Mouse (Mus musculus): Measurements from ENCODE around the gene Ptpn7. TPM values are rescaled to one million over a fixed set of nuclear protein-coding genes. Genes with fewer than 3 reads are reported as not detected.

The Ptpn7 gene
- polyA plus RNA-seq, 1 experiment from 2014 or later, result 1.2 TPM

- Histone ChIP-seq H3K36me3 (ENCODE audit: control insufficient read depth, insufficient read depth, low read length) (peaks cover 20% of the 10 kb centered on the region), H3K27ac (ENCODE audit: low read length) (no peak overlapping the region), H3K4me2 (replicated peaks; ENCODE audit: low read depth, low read length) (no peak overlapping the region), H3K9ac (replicated peaks; ENCODE audit: low read depth, low read length) (no peak overlapping the region), H3K4me3 (ENCODE audit: low read depth, low read length) (no peak overlapping the region), H3K9me3 (ENCODE audit: control insufficient read depth, low read depth, low read length) (no peaks in the 10 kb centered on the region), H3K27me3 (ENCODE audit: control insufficient read depth, insufficient read depth, low read length) (no peaks in the 10 kb centered on the region), H3K4me1 (ENCODE audit: control insufficient read depth, insufficient read depth, low read length) (peaks cover 20% of the 10 kb centered on the region)
- no peak for ATAC-seq (ENCODE audit: insufficient number of reproducible peaks, insufficient read depth, low FRiP score, low read depth)
- WGBS, result 90% methylated on average over 6 of the region's 6 CpGs
These were observed 23.8 kb downstream of the Ptpn7 start for GRCm38 (mm10) chr1:135156300-135156699.

GRCm38 (mm10) chr1:135158633-135159032 lies 26.1 kb downstream of the Ptpn7 start:
- H3K4me2 ChIP-seq (replicated peaks; ENCODE audit: low read depth, low read length), result no peak overlapping the region
- no peak overlapping the region for H3K9ac ChIP-seq (replicated peaks; ENCODE audit: low read depth, low read length)
- H3K36me3 ChIP-seq (ENCODE audit: control insufficient read depth, insufficient read depth, low read length), result peaks cover 16% of the 10 kb centered on the region
- 67% methylated on average over 5 of the region's 5 CpGs for WGBS
- H3K4me3 ChIP-seq (ENCODE audit: low read depth, low read length), result no peak overlapping the region
- H3K9me3 ChIP-seq (ENCODE audit: control insufficient read depth, low read depth, low read length), result no peaks in the 10 kb centered on the region
- ATAC-seq (ENCODE audit: insufficient number of reproducible peaks, insufficient read depth, low FRiP score, low read depth), result no peak
- no peaks in the 10 kb centered on the region for H3K27me3 ChIP-seq (ENCODE audit: control insufficient read depth, insufficient read depth, low read length)
- H3K27ac ChIP-seq (ENCODE audit: low read length), result no peak overlapping the region
- peaks cover 18% of the 10 kb centered on the region for H3K4me1 ChIP-seq (ENCODE audit: control insufficient read depth, insufficient read depth, low read length)

DNA sequence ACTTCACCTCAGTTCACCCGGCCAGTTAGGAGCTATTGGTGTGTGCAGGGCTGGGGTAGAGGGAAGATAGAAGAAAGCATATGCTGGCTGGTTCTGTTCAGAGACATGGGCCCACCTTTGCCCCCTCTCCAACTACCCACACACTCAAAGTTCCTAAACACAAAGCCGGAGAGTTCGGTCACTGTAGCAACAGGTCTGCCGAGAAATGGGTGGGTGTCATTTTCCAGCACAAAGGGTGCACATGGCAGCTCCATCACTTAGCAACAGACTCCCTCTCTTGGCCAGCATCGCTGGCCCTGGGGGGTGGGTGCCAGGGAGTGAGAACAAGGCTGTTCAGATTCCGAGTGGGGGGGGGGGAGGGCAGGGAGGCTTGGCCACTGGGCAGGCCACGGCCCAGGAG lies 26.6 kb downstream of the Ptpn7 start:
- ATAC-seq (ENCODE audit: insufficient number of reproducible peaks, insufficient read depth, low FRiP score, low read depth), result no peak; the same call in 1 of the 2 replicates
- Histone ChIP-seq H3K4me3 (ENCODE audit: low read depth, low read length) (no peak overlapping the region), H3K4me1 (ENCODE audit: control insufficient read depth, insufficient read depth, low read length) (peaks cover 15% of the 10 kb centered on the region), H3K4me2 (replicated peaks; ENCODE audit: low read depth, low read length) (no peak overlapping the region), H3K27me3 (ENCODE audit: control insufficient read depth, insufficient read depth, low read length) (no peaks in the 10 kb centered on the region), H3K27ac (ENCODE audit: low read length) (peak overlapping the region; percentile 13; the same call in 1 of the 2 replicates), H3K9me3 (ENCODE audit: control insufficient read depth, low read depth, low read length) (no peaks in the 10 kb centered on the region), H3K36me3 (ENCODE audit: control insufficient read depth, insufficient read depth, low read length) (peaks cover 16% of the 10 kb centered on the region), H3K9ac (replicated peaks; ENCODE audit: low read depth, low read length) (no peak overlapping the region)
- WGBS, result 56% methylated on average over 7 of the region's 7 CpGs

DNA sequence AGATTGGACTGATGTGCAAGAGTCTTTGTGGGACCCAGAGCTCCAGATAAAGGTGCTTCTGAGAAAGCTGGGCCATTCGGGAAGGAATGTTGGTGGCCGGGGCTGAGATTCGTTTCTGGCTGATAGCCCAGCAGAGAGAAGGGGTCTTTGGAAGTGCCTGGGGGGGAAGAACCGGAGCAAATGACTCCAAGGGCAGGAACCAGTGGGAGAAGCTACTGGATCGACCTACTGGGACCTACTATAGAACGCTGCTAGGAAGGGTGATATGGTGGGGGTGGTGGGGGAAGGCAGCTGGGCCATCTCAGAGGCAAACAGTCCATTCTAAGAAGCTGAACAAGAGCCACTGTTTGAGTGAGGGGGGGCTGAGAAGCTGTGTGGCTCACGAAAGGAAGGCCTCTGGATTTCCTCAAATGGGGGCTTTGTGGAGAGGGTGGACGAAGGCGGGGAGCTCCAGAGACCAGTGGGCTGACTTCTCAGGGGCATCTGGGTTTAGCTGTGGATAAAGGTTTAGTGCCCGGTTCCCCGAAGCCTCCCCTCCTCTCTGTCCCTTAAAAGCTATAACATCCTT lies 27.1 kb downstream of the Ptpn7 start:
- 62% methylated on average over 11 of the region's 11 CpGs for WGBS
- H3K27ac ChIP-seq (ENCODE audit: low read length), result peak overlapping the region; percentile 13; the same call in 1 of the 2 replicates

GRCm38 (mm10) chr1:135160411-135161050 lies 28.0 kb downstream of the Ptpn7 start:
- Histone ChIP-seq H3K9ac (replicated peaks; ENCODE audit: low read depth, low read length) (no peak overlapping the region), H3K36me3 (ENCODE audit: control insufficient read depth, insufficient read depth, low read length) (peaks cover 11% of the 10 kb centered on the region), H3K9me3 (ENCODE audit: control insufficient read depth, low read depth, low read length) (no peaks in the 10 kb centered on the region), H3K27me3 (ENCODE audit: control insufficient read depth, insufficient read depth, low read length) (no peaks in the 10 kb centered on the region), H3K4me1 (ENCODE audit: control insufficient read depth, insufficient read depth, low read length) (peaks cover 7% of the 10 kb centered on the region; the same call in 1 of the 2 replicates), H3K27ac (ENCODE audit: low read length) (no peak overlapping the region), H3K4me2 (replicated peaks; ENCODE audit: low read depth, low read length) (no peak overlapping the region), H3K4me3 (ENCODE audit: low read depth, low read length) (no peak overlapping the region)
- ATAC-seq (ENCODE audit: insufficient number of reproducible peaks, insufficient read depth, low FRiP score, low read depth), result no peak
- 79% methylated on average over 13 of the region's 13 CpGs for WGBS

More for the DNA sequence above, 27.1 kb downstream of the Ptpn7 start:
- ATAC-seq (ENCODE audit: insufficient number of reproducible peaks, insufficient read depth, low FRiP score, low read depth), result no peak
- H3K4me1 ChIP-seq (ENCODE audit: control insufficient read depth, insufficient read depth, low read length), result peaks cover 11% of the 10 kb centered on the region
- no peaks in the 10 kb centered on the region for H3K9me3 ChIP-seq (ENCODE audit: control insufficient read depth, low read depth, low read length)
- no peak overlapping the region for H3K4me2 ChIP-seq (replicated peaks; ENCODE audit: low read depth, low read length)
- H3K9ac ChIP-seq (replicated peaks; ENCODE audit: low read depth, low read length), result no peak overlapping the region
- no peaks in the 10 kb centered on the region for H3K27me3 ChIP-seq (ENCODE audit: control insufficient read depth, insufficient read depth, low read length)
- H3K36me3 ChIP-seq (ENCODE audit: control insufficient read depth, insufficient read depth, low read length), result peaks cover 16% of the 10 kb centered on the region
- no peak overlapping the region for H3K4me3 ChIP-seq (ENCODE audit: low read depth, low read length)

DNA sequence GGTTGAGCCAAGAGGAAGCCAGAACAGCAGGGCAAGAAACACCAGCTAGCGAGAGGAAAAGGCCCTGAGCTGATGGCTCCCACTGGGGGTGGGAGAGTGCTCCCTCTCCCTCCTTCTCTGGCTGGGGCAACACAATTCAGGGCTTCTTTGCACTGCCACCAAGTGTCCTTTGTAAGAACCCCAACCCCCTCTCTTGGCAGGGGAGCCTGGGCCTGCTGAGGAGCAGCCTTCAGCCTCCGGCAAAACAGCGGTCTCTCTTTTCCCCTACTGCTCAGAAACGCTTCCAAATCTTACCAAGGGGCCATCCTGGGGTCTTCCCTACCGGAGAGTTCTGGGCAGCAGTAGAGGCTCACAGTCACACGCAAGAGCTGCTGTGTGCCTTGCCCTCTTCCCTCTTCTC lies 30.2 kb downstream of the Ptpn7 start:
- Histone ChIP-seq H3K4me1 (ENCODE audit: control insufficient read depth, insufficient read depth, low read length) (peaks cover 7% of the 10 kb centered on the region; the same call in 1 of the 2 replicates), H3K4me2 (replicated peaks; ENCODE audit: low read depth, low read length) (no peak overlapping the region), H3K9me3 (ENCODE audit: control insufficient read depth, low read depth, low read length) (no peaks in the 10 kb centered on the region), H3K27me3 (ENCODE audit: control insufficient read depth, insufficient read depth, low read length) (no peaks in the 10 kb centered on the region), H3K36me3 (ENCODE audit: control insufficient read depth, insufficient read depth, low read length) (no peaks in the 10 kb centered on the region), H3K9ac (replicated peaks; ENCODE audit: low read depth, low read length) (no peak overlapping the region), H3K4me3 (ENCODE audit: low read depth, low read length) (no peak overlapping the region), H3K27ac (ENCODE audit: low read length) (no peak overlapping the region)
- 61% methylated on average over 6 of the region's 6 CpGs for WGBS
- no peak for ATAC-seq (ENCODE audit: insufficient number of reproducible peaks, insufficient read depth, low FRiP score, low read depth)

DNA sequence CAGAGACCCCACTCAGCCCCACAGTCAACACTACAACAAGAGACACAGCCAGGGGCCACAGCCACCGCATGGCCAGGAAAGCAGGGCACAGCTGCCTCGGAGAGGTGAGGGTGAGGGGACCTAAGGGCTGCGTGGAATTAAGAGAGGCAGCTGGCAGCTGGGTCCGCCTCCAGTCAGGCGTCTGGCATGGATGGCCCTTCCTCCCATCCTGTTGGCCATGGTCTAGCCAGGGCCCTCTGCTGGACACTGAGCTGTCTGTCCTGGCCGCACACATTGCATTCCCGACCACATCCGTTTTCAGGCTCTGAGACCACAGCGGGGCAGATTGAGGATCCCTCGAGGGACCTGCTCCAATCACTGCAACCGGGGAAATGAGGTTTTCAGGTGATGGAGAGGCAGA lies 34.9 kb downstream of the Ptpn7 start, which contains the start of gene Gpr37l1:
Gpr37l1 (minus strand) TSS at position 247 of the 400 bp plus-strand sequence.
- H3K9me3 ChIP-seq (ENCODE audit: control insufficient read depth, low read depth, low read length), result no peaks in the 10 kb centered on the region
- H3K27me3 ChIP-seq (ENCODE audit: control insufficient read depth, insufficient read depth, low read length), result no peaks in the 10 kb centered on the region
- H3K4me1 ChIP-seq (ENCODE audit: control insufficient read depth, insufficient read depth, low read length), result peaks cover 3% of the 10 kb centered on the region; the same call in 1 of the 2 replicates
- H3K9ac ChIP-seq (replicated peaks; ENCODE audit: low read depth, low read length), result no peak within 1 kb of the TSS
- ATAC-seq (ENCODE audit: insufficient number of reproducible peaks, insufficient read depth, low FRiP score, low read depth), result no peak
- H3K36me3 ChIP-seq (ENCODE audit: control insufficient read depth, insufficient read depth, low read length), result no peaks in the 10 kb centered on the region
- H3K27ac ChIP-seq (ENCODE audit: low read length), result no peak within 1 kb of the TSS
- H3K4me3 ChIP-seq (ENCODE audit: low read depth, low read length), result no peak within 1 kb of the TSS
- WGBS, result 72% methylated on average over 11 of the region's 11 CpGs
- H3K4me2 ChIP-seq (replicated peaks; ENCODE audit: low read depth, low read length), result no peak within 1 kb of the TSS

- no peak for ATAC-seq (ENCODE audit: insufficient number of reproducible peaks, insufficient read depth, low FRiP score, low read depth)
- Histone ChIP-seq H3K9me3 (ENCODE audit: control insufficient read depth, low read depth, low read length) (no peaks in the 10 kb centered on the region), H3K4me3 (ENCODE audit: low read depth, low read length) (no peak overlapping the region), H3K4me1 (ENCODE audit: control insufficient read depth, insufficient read depth, low read length) (peaks cover 3% of the 10 kb centered on the region; the same call in 1 of the 2 replicates), H3K27me3 (ENCODE audit: control insufficient read depth, insufficient read depth, low read length) (no peaks in the 10 kb centered on the region), H3K4me2 (replicated peaks; ENCODE audit: low read depth, low read length) (no peak overlapping the region), H3K9ac (replicated peaks; ENCODE audit: low read depth, low read length) (no peak overlapping the region), H3K36me3 (ENCODE audit: control insufficient read depth, insufficient read depth, low read length) (no peaks in the 10 kb centered on the region), H3K27ac (ENCODE audit: low read length) (no peak overlapping the region)
- 90% methylated on average over 10 of the region's 10 CpGs for WGBS
These were observed 36.1 kb downstream of the Ptpn7 start for GRCm38 (mm10) chr1:135168453-135169200.
